Mouse (Mus musculus): Measurements from ENCODE around the gene Olfr1427. TPM values are rescaled to one million over a fixed set of nuclear protein-coding genes. Genes with fewer than 3 reads are reported as not detected.

The Olfr1427 gene
- not detected in 2 replicates for total RNA-seq (2023)

GRCm38 (mm10) chr19:12103234-12103633, at the start of gene Olfr1427:
TSS of gene Olfr1427 (minus strand) at chr19:12103334.

GRCm38 (mm10) chr19:12123103-12123502, 20.0 kb upstream of the Olfr1427 start, which contains the start of gene Olfr76:
TSS of gene Olfr76 (minus strand) at chr19:12123203.

GRCm38 (mm10) chr19:12115797-12116196, 12.7 kb upstream of the Olfr1427 start, which contains the start of gene Olfr1428:
TSS of gene Olfr1428 (minus strand) at chr19:12115897.

GRCm38 (mm10) chr19:12091913-12092312, 11.2 kb downstream of the Olfr1427 start, which contains the start of gene Olfr1426:
TSS of gene Olfr1426 (minus strand) at chr19:12092013.

GRCm38 (mm10) chr19:12077631-12078030, 25.5 kb downstream of the Olfr1427 start, which contains the start of gene Olfr1425:
TSS of gene Olfr1425 (minus strand) at chr19:12077731.

GRCm38 (mm10) chr19:12062582-12062981, 40.6 kb downstream of the Olfr1427 start, which contains the start of gene Olfr1424:
TSS of gene Olfr1424 (minus strand) at chr19:12062682.

Other genes with a start within 250 kb of the Olfr1427 start
- not detected in 2 replicates for gene Olfr1418, start 242.3 kb downstream of the Olfr1427 start, total RNA-seq (2023)
- gene Olfr1419, start 228.2 kb downstream of the Olfr1427 start, total RNA-seq (2023) = not detected in 2 replicates
- gene Olfr1420, start 216.8 kb downstream of the Olfr1427 start, total RNA-seq (2023) = not detected in 2 replicates
- gene Patl1, start 190.9 kb downstream of the Olfr1427 start, total RNA-seq (2023) = 34.1 and 46.7 TPM in 2 replicates
- 33.5 and 40.1 TPM in 2 replicates for gene Osbp, start 137.4 kb downstream of the Olfr1427 start, total RNA-seq (2023)
- gene Olfr1423, start 62.0 kb downstream of the Olfr1427 start, total RNA-seq (2023) = not detected in 2 replicates
- not detected in 2 replicates for gene Olfr1424, start 40.7 kb downstream of the Olfr1427 start, total RNA-seq (2023)
- gene Olfr1425, start 25.6 kb downstream of the Olfr1427 start, total RNA-seq (2023) = not detected in 2 replicates
- not detected in 2 replicates for gene Olfr1426, start 11.3 kb downstream of the Olfr1427 start, total RNA-seq (2023)
- gene Olfr1428, start 12.6 kb upstream of the Olfr1427 start, total RNA-seq (2023) = not detected in 2 replicates
- gene Olfr76, start 19.9 kb upstream of the Olfr1427 start, total RNA-seq (2023) = not detected in 2 replicates
- gene Olfr1555-ps1, start 66.8 kb upstream of the Olfr1427 start, total RNA-seq (2023) = not detected in 2 replicates
- gene Olfr1431, start 97.3 kb upstream of the Olfr1427 start, total RNA-seq (2023) = not detected in 2 replicates
- gene Olfr1432, start 129.3 kb upstream of the Olfr1427 start, total RNA-seq (2023) = not detected in 2 replicates
- not detected in 2 replicates for gene Olfr262, start 138.3 kb upstream of the Olfr1427 start, total RNA-seq (2023)
- gene Olfr235, start 157.7 kb upstream of the Olfr1427 start, total RNA-seq (2023) = not detected in 2 replicates
- not detected in 2 replicates for gene Olfr1434, start 176.5 kb upstream of the Olfr1427 start, total RNA-seq (2023)
- not detected in 2 replicates for gene Olfr1436, start 195.8 kb upstream of the Olfr1427 start, total RNA-seq (2023)
- gene Olfr1437, start 221.8 kb upstream of the Olfr1427 start, total RNA-seq (2023) = not detected in 2 replicates
- not detected in 2 replicates for gene Olfr1438-ps1, start 232.6 kb upstream of the Olfr1427 start, total RNA-seq (2023)